Mouse (Mus musculus) adrenal gland, adult 18-20 months (tissue): ENCODE data around the gene Agpat2. TPM values are rescaled to one million over a fixed set of nuclear protein-coding genes. Genes with fewer than 3 reads are reported as not detected.

Experiments used
- DNase-seq, 2 experiments: peaks; one replicate each; pipeline ENCODE4 v3.0.0; 2021 to 2022; ENCODE audit warnings: low spot score in 2 of 2
- total RNA-seq, 2 experiments: library from RNA; stranded (reverse); gene quantifications; 1 replicate in 1 of 2; 2 replicates in 1 of 2; pipeline ENCODE4 v1.2.3; 2021

Agpat2 gene
- total RNA-seq, 2 experiments from 2014 or later: 431 to 896 TPM

DNA sequence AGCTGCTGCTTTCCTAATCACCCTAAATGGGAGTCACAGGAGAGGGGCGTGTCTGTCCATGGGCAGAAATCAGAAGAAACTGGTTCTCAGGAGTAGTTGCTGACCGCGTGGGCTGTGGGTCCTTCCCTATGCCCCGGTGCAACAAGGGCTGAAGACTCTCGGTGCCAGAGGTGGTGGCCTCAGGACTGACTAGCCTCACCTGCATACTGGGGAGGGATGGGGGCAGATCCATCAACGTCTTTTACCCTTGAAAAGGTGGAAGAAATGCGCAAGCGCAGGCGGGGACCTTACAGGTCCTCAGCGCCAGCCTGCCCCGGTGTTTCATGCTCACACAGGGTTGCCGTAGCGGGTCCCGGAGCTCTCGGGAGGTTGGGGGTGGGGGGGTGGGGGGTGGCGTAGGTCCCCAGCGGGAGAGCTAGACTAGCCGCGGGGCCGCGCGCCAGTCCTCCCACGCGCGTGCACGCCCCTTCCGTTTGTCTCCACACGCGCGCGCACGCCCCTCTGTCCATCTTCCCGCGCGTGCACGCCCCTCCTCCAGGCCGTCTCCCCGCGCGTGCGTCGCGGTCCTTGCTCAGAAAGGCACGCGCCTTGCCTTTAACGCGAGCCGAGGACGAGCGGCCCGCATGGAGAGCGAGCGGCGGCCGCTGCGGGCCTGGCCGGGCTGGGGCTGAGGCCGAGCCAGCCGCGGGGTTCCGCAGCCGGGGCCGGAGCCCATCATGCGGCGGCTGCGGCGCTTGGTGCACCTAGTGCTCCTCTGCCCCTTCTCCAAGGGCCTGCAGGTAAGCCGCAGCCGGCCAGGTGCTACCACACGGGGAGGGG is 23.9 kb upstream of the Agpat2 start, which contains the start of gene Fam69b:
Gene Fam69b (plus strand): TSS at position 537 of the 819 bp plus-strand sequence.
- DNase-seq: peak; percentile 64 to 67

DNA sequence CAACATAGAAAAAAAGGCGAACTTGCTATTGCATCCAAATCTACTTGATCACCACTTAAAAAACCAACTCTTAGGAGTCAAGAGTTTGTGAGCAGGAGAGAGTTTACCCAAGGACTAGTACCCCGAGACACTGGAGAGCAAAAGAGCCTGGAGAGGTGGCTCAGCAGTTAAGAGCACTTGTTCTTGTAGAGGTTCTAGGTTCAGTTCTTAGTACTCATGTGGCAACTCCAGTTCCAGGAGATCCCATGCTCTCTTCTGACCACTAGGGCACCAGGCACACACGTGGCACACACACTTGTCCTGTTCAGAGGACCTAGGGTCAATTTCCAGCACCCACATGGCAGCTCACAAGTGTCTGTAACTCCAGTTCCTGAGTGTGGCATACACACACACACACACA is 21.9 kb upstream of the Agpat2 start:
- no peak for DNase-seq

DNA sequence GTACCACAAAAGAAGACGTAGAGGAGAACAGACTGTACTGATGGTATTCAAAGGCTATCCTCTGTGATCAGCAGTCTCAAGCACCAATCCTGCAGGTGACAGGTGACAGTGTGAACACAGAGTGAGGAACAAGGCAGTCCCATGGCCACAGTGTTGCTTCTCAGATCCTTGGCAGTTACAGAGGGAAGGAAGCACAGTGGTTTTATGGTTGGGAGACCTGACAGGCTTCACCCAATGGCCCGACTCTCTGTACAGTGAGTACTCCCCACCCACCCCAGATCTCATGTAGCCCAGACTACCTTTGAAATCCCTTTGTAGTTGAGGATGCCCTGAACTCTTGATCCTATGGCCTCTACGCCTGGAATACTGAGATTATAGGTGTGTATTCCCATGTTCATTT is 21.2 kb upstream of the Agpat2 start:
- DNase-seq: no peak

DNA sequence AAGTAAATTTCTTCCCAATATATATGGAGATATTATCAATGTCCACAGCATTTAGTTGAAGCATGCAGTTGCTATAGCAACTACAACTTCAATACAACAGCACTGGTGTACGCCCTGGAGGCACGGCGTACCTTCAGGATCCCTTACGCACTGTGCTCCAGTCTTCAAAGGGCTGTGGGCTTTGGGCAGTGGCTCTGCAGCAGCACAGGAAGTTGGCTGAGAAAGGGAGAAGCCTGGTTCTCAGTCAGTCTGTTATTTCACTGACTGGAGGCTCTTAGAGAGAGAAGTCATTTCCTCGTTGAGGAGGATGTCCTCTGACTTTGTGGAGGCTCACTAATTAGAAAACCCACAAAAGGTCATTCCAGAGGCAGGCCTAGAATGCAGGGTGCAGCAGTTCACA is 18.8 kb upstream of the Agpat2 start:
- DNase-seq: no peak

DNA sequence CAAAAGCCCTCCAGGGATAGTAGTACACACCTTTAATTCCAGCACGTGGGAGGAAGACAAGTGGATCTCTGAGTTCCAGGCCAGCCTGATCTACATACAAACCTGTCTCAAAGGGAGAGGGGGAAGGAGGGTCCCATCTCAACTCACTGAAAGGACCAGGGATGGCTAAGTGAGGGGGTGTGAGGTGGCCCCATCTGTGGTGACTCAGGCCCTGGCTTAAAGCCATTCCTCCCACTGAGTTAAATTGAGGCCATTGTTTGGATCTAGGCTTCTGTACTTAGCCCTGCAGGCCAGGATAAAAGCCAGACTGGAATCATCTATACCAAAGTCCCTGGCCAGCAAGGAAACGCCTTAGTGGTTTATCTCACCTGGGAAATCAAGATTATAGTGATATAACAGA is 17.0 kb upstream of the Agpat2 start:
- DNase-seq: no peak

DNA sequence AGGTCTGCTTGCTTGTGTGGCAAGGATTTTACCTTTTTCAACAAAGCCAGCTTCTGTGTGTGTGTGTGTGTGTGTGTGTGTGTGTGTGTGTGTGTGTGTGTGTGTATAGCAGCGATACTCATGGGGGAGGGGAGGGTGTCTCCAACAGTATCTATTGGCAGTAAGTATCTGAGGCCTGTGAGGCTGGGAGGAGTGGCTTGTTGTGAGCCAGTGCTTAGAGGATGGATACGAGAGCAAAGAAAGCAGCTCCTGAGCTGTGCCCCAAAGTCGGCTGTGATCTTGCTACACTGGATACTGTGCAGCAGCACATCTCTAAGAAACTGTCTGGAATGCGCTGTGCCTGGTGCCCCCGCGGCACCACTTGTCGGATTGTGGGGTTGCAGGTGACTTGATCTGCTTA is 13.7 kb upstream of the Agpat2 start:
- DNase-seq: no peak

DNA sequence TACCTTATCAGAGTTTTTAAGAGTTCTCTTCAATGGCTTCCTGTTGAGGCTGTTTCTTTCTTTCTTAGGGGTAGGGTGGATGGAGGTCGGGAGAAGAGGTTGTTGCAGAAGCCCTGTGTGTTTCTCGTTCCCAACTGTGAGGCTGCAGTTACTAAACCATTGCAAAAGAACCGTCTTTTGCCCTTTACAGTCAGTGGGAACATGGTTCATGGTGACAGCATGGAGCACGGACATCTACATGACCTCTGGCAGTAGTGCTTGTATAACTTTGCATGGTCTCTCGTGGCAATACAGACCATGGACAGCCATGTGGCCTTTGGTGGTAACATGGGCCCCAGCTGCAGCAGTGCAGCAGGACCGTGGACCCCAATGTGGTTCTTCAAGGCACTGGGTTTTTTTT is 13.1 kb upstream of the Agpat2 start:
- no peak for DNase-seq

DNA sequence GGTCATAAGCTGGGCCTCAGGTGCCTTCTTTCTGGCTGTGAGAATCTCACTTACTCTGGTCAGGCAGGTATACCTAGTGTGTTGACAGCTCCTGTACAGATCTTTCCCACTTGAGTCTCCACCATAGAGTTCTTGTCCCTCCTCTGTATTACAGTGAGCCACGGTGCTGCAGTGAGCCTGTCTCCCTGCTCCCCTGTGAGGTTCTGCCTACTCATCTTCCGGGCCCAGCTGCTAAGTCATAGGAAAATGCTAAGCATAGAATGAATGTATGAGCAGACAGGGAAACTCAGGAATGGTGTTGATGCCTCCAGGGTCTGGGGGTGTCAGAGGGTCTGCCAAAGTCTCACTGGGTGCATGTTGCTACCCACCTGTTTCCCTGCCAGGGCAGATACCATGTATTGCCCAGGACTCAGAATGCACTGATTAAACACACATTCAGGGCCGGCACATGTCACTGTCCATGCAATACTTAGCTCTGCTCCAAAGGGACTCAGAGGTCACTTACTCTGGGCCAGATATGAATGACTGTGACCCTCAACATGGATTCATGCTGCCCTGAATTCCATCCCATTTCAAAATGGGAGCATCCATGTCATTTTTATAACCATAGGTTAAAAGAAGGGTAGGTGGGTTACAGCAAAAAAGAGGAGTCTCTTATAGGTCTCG is 11.4 kb upstream of the Agpat2 start:
- DNase-seq: no peak

DNA sequence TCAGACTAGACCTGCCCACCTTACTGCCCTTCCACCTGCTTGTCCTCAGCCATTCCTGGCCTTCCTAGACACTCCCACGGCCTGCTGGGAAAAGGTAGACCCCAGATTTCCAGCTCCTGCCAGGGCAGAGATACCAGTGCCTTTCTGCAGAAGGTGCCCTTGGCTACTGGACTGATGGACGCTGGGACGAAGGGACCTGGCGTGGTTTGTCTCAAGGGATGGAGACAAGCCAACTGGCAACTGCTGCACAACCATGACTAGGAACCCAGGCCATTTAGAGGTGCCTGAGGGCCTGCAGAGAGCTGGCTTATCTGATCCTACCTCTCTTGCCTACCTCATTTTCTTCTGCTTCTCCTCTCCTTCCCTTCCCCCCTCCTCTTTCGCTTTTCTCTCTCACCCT is 10.7 kb upstream of the Agpat2 start:
- no peak for DNase-seq

DNA sequence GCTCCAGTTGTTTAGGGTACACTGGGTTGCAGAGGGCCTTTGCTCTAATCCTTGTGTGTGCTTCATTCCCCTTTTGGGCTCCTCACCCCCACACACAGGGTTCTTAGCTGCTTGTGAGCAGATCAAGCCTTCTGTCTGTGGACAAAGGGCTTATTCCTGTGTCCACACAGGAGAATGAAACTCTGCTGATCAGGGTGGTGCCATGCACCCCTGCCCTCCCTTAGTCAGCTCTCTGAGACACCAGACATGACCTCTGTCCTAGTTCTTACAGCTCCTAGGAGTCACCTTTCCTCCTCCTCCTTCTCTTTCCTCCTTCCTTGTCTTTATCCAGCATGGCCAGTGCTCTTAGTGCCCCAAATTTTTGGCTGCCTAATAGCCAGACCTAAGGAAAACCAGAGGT is 7.7 kb upstream of the Agpat2 start:
- DNase-seq: no peak

DNA sequence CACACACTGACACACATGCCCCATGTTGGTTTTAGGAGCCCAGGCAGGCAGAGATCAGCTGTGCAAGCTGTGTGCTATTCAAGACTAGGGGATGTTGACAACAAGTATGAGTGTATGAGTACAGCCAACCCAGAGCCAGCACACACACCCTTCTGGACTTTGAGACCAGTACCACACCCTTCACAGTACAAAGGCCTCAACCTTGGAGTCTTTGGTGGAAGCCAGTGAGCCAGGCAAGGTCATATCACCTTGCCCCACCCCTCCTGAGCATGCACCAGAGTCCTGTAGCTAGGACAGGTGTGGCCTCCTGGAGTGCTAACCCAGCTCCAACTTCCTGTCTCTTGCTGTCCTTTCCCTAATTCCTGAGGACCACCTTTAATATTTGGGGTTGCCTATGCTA is 6.8 kb upstream of the Agpat2 start:
- DNase-seq: no peak

DNA sequence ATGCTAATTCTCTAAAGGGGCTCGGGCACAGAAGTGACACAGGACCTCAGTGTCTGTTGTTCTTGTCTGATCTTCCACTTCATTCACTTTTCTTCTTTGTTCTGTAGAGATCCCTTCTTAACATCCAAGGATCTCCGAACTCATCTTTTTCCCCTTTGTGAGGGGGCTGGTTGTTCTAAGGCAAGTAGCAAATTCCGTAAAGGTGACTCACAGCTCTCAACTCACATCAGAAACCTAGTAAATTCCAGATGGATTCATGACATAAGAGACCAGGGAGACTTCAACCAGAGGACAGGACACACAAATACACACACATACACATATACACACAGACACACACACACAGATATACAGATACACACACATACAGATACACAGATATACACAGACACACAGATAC is 6.3 kb upstream of the Agpat2 start:
- DNase-seq: no peak

DNA sequence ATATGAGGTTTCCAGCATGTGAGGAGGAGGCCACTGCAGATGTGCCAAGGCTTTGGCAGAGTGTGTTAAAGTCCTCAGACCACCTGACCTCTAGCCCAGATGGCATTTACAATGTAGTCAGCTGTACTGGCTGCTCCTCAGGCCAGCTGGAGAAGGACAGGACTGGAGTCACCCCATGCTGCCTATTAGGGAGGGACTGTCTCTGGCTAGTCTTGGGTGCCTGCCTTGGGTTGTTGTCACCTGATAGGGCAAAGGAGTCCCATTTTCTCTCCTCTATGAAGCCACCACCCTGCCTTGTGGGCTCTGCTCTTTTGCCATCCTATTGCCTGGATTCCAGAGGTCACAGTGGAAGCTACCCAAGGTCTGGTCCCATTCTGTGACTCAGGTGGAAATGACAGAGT is 5.0 kb upstream of the Agpat2 start:
- DNase-seq: no peak

DNA sequence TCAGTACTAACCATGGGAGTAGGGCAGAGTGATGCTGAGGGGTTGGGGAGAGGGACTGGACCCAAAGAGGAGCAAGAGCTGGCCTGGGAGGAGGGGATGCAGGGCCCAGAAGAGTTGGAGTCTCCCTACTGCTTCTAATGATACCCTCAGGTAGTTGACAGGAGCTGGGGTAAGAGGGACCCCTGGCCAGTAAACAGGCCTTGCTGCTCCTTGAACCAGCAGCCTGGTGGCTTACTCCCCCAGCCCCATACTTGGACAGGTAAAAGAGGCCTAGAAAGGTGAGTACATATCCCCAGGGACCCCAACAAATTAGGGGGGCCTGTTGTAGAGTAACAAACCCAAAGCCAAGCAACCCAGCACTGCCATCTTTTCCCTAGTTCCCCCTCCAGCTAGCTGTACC is 4.6 kb upstream of the Agpat2 start:
- DNase-seq: no peak

DNA sequence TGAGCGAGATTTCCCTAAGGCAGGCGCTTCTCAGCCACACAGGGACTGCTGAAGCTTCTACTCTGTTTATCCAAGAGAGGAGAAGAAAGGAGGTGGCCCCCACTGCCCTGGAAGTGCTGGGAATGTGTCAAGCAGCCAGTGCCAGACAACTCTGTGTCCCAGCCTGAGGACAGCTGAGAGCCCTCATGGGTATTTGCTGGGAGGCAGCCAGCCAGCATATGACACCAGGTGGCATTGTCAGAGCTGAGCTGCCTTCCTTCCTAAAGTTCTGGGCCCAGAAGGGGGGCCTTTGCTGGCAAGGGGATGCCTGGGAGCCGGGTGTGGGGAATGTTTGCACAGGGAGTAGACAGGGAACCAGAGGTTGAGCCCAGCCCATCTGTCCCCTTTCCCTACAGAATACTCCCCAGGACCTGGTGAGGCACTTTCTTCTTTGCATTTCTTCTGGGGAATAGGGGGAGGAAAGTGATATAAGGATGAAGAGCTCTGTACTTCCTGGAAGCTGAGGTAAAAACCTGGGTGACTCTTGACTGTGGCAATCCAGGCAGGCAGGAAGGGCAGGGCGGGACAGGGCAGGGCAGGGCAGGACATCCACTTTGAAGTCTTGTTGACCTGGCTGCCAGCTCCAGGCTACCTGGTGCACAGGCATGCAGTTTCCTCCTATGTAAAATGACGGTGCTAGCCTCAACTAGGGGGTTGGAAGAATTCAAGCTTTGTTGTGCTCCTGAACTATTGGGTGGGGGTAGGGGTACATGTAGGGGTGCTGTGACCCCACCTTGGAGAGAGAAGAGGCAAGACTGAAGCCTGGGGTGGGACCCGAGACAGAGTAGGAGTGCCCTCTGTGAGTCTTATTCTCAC is 3.1 kb upstream of the Agpat2 start:
- no peak for DNase-seq

DNA sequence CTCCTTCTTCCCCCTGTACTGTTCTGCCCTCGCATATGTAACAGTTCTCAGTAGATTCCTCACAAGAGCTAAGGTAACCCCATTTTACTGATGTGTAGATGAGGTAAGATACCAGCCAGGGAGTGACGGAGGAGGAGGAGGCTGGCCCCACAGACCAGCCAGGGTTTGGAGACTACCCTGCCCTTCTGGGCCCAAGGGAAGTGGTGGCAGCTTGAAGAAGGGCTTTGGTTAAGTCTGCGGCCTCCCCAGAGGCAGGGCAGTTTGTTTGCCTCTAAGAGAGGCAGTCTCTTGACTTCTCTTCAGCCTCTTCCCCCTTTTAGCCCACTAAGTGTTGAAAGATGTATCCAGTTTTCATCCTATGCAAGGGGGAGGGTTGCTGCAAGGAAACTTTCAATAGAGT is 2.4 kb upstream of the Agpat2 start:
- no peak for DNase-seq

DNA sequence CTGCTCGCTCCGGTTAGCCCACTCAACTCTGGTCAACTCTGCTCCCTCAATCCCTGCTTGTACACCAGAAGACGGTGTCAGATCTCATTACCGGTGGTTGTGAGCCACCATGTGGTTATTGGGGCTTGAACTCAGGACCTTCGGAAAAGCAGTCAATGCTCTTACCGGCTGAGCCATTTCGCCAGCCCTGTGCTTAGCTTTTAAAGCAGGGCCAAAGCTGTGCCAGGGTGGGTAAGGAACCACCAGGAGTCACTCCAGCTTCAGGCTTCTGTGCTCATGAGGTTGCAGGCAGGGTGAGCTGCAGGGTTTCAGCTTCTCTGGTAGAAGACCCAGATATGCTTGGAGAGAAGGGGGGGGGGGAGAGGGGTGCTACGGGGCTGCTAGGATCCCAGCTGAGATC is 1.1 kb upstream of the Agpat2 start:
- no peak for DNase-seq

DNA sequence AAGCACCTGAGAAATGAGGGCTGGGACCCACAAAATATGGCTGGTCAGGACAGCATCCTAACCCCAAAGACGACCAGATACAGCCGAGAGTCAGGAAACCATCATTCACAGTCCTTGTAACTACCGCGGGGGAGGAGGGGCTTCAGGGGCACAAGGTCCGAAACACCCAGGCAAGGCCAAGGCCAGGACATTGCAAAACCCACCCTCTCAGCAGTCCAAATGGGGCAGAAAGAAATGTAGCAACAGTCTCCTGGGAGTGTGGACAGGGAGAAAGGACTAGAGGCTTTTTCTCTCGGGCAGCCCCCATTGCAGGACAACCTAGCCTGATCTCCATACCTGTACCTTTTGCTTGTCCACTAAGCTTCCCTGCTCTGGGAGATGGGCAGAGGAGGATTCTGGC is 1.1 kb downstream of the Agpat2 start:
- DNase-seq: peak in 1 of 2 experiments; percentile 65

DNA sequence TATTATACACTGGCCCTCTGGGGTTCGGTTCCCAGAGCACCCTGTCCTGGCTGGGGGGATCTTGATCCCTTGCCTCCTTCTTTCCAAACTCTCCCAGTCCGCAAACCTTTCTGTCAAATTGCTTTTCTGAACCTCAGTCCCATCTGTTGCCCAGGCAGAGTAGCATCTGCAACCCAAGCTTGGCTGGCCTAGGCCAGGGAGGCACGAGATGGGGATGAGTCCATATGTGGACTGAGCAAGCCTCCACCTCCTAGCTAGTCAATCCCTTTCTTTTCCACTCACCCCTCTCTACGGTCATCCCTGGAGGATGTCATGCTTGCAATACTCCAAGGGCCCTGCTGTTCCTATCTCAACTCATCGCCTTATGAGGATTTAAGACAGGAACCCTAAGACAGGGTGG is 1.6 kb downstream of the Agpat2 start:
- no peak for DNase-seq

DNA sequence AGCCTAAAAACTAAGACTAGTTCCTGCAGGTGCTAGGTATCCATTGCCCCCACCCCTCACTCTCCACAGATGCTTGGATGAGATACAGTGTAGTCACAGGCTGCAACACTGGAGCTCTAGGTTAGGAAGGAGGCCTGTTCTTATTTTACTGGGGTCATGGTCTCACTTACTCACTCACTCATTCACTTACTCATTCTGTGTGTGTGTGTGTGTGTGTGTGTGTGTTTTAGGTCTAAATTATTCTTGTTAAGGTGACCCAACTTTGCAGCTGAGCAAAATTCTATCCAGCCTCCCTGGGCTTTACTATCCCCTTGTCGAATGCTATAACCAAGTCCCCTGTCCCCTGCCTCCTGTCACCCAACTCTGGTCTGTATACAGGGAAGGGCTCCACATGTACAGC is 2.6 kb downstream of the Agpat2 start:
- DNase-seq: no peak

DNA sequence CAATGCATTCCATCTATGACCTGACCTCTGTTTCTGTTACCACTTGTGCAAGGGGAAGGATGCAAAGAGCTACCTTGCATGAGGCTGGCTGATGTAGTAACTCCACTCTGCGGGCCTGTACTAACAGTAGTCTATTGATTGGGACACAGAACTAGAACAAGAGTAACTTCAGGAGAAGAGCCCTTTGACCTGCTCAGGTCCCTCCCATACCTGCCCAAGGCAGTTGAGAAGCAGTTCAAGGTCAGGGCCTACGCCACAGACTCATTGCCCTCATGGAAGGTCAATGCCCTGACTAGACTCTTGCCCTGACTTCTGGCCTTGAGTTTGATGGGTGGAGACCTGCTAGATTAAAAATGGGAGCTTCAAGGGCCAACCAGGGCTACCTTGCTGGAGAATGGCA is 3.6 kb downstream of the Agpat2 start:
- DNase-seq: no peak

DNA sequence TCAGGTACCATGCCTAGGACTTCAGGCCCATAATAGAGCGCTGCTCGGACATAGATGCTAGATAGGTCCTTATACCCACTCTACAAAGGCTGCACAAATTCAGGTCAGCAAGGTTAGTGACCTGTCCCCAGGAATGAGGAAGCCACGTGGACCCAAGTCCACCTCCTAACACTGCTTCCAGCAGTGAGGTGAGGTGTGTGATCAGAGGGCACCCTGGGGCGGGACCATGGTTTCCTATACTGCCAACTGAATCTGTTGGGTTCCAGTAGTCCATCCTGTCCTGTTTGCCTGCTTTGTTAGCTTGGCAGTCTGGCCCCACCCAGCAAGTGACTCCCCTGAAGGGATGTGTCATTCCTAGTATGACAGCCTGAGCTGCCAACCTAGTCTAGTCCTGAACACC is 4.3 kb downstream of the Agpat2 start:
- no peak for DNase-seq
